Mouse (Mus musculus) layer of hippocampus, adult 9-11 months (tissue): ENCODE measurements around the gene Gpr68.

Source experiments
- DNase-seq: peaks from one replicate; pipeline ENCODE4 v3.0.0; 2022

Gene Gpr68

DNA sequence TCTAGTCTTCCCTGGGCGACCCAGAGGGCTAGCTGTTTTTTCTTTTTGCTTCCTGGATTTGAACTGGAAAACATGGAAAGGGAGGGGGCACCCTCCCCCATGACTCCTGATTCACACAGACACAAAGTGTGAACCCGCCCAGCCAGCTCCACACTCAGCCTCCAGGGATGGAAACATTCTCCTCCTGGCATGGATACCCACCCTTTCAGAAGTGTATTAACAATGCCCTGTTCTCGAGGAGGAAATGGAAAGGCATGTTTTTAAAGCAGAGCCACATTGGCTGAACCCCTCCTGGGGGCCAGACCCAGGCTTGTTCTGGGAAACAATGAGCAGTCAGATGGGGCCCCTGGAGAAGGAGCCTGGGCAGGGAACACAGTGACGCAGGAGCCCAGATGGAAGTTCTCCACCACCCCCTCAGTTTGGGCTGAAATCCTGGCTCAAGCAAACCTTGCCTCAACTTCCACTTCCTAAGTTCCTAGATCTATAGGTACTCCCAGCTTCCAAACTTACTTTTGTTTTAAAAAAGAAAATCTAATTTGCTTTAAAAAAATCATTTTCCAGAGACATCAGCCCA, 39.9 kb downstream of the Gpr68 start:
- DNase-seq = peak; percentile 42

DNA sequence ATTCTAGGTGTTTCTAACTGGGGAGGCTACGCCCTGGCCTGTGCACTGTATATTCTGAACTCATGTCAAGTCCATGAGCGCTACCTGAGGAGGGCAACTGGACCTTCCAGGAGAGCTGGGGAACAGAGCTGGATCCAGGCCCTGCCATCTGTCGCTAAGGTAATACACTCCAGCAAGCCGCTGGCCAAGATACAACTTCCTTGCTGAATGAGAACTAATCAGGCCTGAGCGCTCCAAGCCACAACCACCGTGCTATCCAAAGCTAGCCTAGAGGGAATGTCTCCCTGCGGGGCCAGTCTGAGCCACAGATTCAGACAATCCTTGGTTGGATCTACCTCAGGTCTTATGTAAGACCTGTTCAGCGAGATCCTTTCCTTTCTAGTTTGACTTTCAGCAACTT, 40.9 kb downstream of the Gpr68 start:
- DNase-seq = no peak

DNA sequence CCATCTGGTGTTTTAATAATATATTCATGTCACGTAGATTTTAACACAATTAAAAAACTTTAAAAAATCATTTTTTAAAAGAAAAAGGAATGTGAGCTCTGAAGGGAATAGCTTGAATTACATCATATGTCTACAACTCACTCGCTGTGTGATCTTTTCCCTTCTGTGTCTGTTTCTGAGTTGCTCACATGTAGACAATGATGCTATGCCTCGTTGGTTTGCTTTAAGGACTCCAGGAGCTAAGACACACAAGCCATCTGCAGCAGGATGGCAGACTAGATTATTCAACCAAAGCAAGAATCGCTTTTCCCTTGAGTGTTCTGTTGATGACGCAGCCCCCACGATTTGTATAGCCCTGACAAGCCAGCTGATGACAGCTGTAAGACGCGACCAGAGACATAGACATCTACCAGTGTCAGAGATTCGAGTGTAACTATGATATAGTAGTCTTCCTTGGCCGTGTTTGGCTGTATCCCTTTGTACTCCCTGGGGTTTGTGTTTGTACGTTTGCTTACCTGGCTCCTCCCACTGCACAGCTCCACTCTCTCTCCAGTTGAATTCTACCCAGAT, 42.4 kb downstream of the Gpr68 start:
- DNase-seq = no peak

DNA sequence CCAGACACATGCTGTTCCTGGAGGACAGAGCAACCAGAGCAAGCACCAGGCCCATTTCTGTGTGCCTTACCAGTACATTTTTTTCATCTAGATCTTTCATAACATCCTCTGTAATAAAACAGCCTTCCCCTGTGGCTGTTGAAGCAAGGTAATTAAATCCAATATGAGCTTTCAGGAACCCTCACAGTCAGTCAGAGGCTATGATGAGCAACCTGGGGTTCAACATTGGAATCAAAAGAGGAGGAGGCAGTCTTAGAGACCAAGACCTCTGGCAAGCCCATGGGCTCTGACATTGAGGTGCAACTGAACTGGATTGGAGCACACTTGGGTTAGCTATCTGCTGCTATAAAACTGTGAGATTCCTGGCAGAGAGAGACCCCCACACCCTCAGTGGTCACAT, 42.9 kb downstream of the Gpr68 start:
- no peak for DNase-seq

DNA sequence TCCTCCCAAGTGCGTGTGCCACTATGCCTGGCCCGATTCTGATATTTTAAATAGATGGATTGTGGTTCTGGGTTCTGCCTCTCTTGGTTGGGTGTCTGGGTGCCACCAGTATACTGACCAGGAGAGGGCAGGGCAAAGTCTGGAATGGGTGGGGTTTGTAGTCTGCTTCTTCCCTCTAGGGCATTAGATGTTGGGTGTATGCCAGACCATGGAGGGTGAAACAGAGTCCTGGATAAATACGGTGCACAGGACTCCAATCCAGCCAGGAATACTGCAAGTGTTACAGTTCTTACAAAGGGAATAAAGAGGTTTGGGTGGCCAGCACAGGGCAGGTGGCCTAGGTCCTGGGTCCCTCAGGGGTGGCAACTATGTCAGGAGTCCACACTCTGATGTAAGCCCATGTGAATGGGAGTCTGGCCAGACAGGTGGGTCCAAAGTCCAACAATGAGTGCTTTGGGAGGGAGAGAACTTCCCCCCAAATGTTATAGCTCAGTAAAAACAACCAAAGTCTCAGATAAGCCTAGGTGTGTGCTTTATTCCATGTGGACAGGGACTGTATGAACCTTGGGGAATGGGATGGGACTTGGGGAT, 45.0 kb downstream of the Gpr68 start:
- DNase-seq = no peak

DNA sequence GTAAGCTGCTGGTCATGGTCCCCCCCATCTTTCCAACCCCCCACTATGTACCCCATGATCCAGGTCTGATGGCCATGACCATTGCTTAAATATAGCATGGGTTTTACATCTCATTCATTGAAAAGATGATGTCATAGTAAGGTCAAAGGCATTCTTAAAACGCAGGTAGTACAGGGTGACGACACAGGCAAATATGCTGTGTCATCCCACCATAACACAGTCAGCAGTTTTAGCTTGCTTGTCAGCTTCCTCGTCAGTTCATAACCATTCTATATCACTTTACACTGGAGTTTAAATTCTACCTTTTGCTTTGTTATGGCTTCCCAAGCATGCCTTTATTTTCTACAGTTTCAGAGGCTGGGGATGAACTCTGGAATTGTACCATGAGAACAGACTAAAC, 45.7 kb downstream of the Gpr68 start:
- no peak for DNase-seq

DNA sequence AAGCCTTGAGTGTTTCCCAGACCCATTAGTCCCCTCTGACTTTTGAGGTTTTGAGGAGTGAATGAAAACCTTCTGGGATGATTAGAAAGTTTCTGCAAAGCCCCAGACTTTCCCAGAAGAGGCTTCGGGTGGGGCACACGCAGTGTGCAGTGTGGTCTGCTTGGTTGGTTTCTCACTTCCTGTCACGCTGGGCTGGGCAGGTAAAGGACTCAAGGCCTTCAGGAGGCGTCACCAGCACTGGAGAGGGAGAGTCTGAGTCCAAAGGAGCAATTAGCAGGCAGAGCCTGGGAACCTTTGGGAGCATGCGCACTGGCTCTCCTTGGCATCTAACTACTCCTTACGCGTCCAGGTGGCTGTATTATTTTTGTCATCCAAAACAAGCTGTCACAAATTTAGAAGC, 50.2 kb downstream of the Gpr68 start:
- no peak for DNase-seq

DNA sequence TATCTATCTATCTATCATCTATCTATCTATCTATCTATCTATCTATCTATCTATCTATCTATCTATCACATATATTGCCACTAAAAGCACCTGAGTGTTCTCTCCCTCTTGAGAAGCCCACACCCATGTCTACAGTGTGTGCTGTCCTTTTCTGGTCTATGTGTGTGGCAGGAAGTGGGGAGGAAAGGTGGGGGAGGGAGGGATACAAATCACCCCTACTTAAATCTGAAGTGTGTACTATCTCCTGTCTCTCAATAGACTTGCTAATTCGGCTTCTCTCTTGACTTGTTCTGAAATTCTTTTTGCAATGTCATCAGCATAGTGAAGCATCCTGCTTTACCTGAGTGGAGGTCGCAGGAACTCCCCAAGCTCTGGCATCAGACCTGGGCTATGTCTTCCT, 51.7 kb downstream of the Gpr68 start:
- no peak for DNase-seq

DNA sequence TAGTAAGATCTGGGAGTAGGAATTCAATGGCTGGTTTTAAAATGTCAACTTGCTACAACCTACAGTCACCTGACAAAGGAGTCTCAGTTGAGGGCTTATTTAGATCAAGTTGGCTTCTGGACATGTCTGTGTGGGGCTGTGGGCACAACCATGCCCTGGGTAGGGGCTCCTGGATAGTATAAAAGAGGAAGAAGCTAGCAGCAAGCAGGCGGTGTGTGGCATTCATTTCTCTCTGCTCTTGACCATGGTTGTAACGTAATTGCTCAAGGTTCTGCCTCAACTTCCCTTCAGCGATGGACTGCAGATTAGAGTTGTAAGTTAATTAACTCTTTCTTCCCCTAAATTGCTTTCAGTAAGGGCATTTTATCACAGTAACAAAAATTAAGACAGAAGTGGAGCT, 55.6 kb downstream of the Gpr68 start:
- DNase-seq = no peak

DNA sequence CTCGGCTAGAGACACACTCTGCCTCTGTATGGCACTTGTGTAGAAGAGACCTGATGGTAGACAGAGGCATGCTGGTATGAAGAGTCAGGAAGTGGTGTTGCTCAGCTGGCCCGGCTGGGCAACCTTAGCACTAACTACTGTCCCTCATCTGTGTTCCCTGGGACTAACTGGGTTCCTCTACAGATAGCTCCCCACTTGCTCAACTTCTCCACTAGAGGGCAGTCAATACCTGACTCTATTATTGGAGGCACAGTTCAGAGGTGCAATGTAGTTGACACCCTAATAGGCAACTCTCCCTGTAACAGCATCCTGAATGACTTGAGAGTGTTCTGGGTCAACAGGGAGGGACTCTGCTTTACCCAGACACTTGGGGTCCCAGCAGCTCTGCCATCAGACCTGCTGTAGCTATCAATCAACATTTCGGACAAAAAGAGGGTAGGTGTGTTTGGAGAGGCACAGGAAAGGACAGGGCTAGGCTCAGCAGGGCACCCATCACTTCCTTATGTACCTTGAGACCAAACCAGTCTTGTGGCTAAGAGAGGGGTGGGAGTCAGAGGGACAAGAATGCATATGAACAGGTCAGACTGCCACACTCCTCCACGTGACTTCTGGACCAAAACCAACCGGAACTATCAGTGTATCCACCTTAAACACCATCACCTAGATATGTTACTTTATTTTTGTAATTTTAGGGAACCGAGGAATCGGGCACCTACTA, 58.4 kb downstream of the Gpr68 start:
- peak; percentile 68 for DNase-seq

DNA sequence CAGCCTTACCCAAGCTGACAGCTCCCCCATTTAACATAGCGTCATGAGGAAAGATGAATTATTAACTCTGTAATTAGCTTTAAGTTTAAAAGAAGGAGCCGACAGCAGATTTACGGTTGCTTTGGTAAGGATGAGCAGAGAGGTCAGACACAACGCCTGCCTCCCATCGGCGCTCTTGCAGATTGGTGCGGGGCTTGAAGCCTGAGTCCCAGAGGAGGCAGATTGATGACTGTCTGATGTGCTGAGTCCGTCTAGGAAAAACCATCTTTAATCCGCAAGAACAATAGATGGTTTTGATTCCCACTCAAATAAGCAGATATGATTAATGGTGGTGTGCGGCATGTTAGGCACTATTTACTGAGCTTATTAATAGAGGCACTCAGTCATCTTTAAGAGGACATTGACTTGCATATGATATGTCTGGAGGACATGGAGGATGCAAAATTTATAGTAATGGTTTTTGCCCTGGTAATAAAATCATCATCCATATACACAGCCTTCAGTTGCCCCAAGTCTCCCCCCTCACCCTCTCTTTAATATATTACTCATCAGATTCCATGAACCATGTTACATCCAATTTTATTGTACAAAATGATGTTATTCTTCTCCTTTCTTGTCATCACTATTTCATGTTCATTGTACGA, 60.4 kb downstream of the Gpr68 start:
- DNase-seq = no peak

DNA sequence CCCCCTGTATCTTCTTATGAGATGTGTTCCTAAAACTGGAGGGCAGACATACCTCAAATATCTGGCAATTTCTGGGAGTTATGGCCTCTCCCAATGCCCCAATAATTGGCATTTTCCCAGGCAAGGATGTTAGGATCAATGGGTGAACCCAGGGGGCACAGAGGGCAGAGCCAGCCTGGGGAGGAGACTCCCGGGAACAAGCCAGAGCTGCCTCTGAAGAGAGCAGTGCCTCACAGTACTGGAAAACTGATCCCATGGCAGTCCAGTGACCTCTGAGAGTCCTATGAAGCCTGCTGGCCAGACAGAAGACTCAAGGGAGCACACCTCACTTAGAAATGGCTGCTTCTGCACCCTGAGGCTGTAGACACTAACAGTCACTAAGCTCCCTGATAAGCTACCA, 61.4 kb downstream of the Gpr68 start:
- DNase-seq = no peak

DNA sequence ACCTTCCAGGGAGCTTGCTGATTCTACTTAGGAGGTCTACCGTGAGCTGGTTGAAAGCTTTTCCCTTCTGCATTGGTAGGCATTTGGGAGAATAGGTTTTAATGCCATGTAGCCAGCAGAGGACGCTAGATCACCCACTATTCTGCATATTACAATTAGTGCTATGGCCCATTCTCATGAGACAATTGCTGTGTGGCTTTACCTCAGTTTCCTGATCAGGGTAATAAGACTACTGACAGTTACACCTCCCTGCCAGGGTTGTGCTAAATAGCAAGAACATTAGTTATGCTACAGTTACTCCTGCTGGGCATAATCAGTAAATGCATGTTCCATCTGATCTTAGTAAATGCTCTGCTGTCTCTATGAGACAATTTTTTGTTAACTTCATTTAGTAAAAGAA, 62.2 kb downstream of the Gpr68 start:
- DNase-seq = no peak

DNA sequence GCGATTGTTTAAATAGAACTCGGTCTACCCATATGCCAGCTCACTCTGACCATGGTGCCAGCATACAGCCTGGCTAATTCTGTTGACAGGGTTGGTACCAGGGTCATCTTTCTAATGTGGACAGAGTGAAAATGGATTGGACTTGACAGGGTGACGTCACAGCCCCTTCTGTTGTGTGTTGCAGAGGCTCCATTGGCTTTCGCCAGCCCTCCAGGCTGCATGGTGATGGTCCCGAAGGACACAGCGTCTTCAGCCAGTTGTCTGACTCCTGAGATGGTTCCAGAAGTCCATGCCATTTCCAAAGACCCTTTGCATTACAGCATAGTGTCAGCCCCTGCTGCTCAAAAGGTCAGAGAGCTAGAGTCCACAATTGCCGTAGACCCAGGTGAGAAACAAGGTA, 63.5 kb downstream of the Gpr68 start:
- DNase-seq = no peak

DNA sequence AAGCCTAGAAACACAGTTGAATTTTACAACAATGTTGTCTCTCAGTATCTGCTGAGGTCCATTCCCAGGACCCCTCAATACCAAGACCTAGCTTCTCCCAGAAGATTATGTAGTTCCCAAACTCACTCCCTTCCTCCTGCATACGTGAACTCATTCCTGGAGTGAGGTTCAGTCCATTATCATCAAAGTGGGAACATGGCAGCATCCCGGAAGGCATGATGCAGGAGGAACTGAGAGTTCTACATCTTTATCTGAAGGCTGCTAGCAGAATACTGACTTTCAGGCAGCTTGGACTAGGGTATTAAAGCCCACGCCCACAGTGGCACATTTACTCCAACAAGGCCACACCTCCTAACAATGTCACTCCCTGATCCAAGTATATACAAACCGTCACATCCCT, 64.8 kb downstream of the Gpr68 start:
- no peak for DNase-seq

DNA sequence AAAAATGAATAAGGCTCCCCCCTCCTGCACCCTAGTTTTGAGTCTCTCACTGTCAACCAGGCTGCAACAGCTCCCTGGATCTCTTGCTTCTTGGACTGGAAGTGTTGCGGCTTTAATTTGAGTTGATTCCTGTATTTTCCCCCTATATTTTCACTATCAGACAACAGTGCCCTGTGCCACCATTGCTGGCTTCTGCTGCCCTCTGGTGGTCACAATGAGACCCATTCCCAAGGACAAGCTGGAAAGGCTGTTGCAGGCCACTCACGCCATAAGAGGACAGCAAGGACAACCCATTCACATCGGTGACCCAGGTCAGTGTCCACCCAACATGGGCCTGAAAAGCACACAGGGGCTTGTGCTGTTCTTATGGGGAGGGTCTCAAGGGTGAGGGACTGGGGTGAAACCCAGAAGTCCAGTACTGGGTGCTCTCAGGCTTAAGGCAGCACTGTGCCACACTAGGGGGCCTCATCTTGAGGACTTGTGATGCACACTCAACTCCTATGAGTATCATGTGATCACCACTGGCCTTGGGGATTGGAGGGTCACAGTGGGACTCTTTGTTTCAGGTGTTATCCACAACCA, 66.7 kb downstream of the Gpr68 start:
- DNase-seq = peak; percentile 69

DNA sequence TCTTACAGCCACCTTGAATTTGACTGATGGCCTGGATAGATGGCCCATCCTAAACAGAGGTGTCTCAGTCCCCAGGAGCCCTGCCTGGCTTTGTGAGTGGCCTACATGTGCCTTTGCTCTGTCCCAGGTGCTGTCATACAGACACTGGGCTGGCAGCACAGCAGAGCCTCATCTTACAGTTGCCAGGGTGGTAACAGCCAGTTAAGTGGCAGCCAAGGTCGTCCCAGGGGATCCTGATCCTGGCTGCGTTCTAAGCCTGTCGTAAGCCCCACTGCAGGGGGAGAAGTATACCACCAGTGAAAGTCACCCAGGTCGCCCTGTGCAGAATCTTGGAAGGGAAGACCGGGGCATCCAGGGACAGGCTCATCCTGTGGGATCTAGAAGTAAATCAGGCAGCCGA, 68.1 kb downstream of the Gpr68 start:
- no peak for DNase-seq

DNA sequence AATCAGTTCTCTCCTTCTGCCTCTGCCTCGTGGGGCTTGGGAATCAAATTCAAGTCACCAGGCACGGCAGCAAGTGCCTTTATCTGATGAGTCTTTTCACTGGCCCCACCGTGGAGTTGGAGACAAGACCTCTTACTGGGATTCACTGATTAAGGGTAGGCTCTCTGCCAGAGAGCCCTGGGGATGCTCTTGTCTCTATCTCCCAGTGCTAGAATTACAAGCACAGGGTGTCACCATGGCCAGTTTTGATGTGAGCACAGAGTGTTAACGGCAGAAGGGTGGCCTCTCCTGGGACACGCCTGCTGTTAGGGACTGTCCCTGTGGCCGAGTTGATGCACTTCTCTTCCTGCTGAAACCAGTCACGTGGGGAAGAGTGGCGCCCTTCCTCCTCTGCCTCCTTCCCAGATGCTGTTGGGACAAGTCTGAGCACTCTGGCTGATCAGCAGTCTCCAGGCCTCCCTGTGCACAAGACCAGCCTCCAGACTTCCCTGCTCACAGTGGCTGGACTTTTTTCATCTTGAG, 68.9 kb downstream of the Gpr68 start:
- DNase-seq = no peak

DNA sequence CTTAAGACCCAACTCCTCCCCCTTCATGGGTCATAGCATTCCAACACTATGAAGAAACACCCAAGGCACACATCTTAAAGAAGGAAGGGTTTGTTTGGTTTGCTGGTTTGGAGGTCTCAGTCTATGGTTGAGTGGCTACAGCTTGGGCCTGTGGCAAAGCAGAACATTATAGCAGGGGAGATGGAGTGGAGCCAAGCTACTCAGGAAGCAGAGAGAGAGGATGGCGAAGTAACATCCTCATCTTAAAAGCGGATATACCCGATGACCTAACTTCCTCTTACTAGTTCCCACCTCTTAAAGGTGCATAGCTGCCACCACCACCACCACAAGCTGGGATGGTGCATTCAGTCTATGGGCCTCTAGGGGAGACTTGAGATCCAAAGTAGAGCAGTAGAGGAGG, 70.8 kb downstream of the Gpr68 start:
- peak; percentile 46 for DNase-seq

DNA sequence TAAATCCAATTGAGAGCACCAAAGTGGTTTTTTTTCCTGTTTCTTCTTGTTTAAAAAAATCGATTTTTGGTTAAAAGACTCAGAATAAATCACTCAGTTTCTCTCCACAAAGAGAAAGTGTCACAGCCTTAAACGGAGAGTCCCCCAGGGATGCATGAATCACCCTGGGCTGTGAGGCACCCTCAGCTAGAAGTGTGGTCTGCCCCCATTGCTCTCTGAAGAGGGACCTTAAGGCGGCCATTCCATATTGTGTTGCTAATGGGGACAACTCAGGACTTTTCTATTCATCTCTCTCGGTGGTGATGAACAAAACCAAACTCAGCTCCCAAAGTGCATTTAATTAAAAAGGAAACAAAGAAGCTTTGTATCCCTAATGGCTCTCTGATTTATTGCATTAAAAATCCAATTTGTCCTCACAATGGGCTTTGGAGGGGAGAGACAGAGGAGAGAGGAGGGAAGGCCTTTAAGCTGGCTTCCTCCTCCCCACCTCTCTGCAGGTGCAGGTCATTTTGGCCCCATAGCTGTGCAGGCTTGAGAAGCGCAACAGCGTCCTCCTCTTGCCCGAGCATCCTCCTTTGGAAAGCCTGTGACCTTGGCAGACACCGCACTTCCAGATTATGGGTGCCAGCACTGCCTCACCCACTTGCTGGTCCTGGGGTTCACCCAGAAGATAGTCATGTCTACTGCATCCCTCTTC, 76.2 kb downstream of the Gpr68 start:
- no peak for DNase-seq

DNA sequence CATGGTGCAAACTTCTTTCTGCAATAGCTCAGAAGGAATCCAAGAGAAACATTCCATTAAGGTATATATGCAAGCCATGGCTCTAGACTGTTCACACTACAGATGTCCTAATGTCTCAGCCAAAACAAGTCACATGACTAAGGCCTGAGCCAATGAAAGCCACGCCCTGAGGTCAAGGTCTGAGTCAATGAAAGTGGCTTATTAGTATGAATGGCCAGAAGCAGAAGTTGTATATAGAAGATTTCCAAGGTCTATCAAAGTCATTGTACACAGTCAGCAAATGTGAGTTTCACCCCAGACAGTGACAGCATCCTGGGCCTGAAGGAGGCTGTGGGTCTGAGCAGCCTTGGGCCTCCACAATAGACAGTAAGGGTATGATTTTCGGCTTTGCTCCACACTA, 77.0 kb downstream of the Gpr68 start:
- no peak for DNase-seq
